Mouse (Mus musculus) CD8-positive naive resting alpha-beta T cell, adult 57 days (primary cell): ENCODE data around the gene Pitpnm1. TPM values are rescaled to one million over a fixed set of nuclear protein-coding genes. Genes with fewer than 3 reads are reported as not detected.

Source experiments
- total RNA-seq: library from RNA; stranded (reverse); gene quantifications from one replicate; pipeline ENCODE4 v1.2.4, GENCODE M21; 2023

Pitpnm1 gene
- total RNA-seq = 317 TPM

DNA sequence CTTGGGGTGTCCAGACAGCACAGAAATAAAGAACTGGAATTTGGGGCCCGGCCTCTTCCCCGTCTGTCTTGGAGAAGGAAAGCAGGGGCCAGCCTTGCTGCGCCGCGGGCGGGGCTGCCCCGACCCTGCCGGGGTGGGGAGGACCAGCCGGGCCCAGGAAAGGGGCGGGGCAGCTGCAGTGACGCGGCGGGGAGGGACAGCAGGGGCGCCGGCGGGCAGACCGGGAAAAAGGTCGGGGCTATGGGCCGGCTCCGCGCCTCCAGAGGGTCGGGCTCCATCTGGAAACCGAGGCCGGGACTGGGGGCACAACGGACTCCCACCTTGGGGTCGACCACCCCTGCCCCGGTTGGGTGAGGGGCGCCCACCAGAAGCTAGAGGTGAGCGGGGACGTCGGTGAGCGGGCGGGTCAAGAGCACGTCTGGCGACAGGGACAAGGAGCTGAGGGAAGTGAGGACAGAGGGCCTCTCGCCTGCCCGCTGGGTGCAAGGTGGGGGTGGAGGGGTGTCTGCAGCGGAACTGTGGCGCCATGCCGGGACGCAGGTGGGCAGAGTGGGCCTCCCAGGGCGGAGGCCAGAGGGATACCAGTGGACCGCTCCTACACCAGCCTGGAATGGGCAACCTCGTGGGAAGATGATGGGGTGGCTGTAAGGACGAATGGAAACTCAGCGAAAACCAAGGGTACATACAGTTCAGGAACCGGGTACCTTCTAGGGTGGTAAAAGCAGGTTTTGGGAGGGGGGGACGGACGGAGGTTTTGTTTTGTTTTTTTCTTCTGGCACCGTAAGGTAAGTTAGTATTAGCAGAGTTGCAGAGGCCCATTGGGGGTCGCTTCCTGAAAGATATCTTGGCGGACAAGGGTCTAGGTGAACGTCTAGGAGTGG is at the start of gene Pitpnm1:
Pitpnm1 (plus strand) TSS at position 162 of the 881 bp plus-strand sequence.

DNA sequence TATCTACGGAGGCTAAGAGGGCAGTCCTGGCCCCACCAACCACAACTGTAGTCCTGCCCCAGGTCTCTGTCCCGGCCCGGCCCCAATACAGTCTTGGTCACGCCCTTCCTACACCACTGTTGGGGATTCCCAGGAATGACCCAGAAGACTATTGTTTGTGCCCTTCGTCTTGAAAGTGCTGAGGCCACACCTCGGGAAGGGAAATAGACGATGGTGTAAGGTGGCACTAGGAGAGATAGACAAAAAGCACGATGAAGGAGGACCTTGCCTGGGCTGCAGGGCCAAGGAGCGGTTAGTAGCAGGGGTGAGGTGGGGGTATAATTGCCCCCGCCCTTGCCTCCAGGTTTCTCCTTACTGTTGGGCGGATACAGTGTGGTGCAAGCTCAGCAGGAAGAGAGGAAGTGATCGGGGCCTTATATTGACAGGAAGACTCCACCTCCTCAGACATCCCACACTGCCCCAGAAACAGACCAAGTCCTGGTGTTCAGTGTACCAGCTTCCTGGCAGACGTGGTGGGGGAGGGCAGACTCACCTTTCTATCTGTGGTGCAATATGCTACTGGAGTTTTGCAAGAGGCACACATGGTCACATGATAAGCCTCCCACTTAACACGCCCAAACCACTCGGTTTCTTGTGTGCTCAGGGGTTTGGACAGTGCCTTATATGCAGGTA is 40.6 kb upstream of the Pitpnm1 start, which contains the start of gene Gstp3:
Gstp3 (minus strand) TSS at position 501 of the 672 bp plus-strand sequence.

DNA sequence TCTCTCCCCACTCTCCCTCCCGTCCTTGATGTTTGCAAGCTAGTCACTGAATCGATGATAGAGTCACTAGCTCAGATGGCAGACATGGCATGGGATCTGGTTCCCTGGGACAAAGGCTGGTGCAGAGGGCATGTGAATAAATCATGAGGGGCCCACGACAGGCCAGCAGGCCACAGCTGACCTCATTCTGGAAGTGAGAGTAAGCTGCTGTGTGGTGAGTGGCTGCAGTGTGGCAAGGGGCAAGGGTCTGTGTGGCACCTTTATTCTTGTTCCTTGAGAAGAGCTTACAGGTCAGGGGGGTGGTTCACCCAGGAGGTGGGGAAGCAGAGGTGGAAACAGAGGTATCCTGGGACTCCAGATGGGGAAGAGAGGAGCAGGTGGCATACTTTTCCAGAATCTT is 18.4 kb upstream of the Pitpnm1 start, which contains the start of gene Cabp2:
Cabp2 (plus strand) TSS at position 185 of the 400 bp plus-strand sequence.

DNA sequence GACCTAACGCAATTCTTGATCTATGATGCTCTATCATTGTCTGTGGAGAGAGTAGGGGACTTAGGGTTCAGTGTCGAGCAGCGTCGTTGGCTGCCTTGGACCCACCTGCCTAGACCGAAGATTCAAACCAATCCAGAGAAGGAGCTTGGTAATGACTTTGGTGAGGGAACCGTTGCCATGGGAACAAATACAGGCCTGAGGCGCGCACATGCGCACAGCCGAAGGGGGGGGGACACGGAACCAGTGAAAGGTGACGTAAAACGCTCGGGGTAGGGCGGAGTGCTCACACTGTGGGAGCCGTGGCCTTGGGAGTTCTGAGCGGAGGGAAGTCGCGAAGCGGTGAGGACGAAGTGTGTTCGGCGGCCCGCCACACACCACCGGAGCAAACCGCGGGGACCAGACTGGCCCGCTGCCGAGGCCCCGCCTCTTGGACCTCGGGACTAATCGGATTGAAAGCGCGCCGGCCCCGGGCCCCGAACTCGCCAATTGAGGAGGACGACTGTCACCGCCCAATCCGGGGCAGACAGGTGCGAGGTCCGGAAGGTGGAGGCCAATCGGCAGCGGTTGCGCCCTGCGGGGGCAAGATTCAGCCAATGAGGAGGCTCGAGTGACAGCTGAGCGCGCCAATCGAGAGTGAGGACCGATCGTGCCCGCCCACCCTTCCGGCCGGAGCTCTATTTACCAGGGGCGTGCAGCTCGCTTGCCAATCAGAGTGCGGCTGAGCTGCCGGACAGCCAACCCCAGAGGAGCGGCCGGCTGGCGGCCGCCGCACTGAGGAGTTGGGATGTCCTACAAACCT is 3.0 kb upstream of the Pitpnm1 start, which contains the start of gene Cdk2ap2:
Cdk2ap2 (plus strand) TSS at position 541 of the 799 bp plus-strand sequence.

DNA sequence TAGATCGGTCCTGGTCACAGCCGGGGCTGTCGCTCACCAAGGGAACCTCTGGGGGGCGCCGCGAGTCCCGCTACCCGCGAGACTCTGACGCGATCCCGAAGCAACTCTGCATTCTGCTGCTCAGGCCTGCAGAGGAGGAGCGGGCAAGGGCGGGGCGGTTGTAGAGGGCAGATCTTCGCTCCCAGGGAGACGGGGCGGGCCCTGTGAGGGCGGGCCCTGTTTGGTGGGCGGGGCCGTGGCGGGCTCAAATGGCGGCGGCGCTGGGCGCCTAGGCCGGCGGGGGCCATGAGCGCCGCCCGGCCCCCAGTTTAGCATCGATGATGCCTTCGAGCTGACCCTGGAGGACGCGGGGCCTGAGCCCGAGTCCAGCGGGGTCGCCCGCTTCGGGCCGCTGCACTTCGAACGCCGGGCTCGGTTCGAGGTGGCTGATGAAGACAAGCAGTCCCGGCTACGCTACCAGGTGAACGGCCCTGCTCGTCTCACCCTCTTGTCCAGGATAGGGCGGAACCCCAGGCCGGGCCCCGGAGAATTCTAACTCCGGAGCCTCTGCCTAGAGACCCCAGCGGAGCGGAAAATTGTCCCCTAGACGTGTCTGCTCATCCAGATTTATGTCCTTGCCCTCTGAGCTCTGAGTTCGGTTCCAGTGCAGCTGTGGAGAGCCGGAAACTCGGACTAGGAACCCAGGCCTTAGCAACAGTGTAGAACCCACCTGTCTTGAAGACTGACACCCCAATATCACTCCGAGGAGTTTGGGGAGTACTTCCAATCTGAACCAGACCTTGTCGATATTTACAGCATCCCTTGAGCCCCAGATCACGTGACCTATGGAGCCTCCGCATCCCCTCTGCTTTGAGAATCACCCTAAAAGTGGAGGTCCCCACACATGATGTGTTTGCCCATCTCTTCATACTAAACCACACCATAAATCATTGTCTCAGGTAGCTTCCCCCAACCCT is 26.2 kb downstream of the Pitpnm1 start, which contains the start of gene Aip:
Aip (minus strand) TSS at position 118 of the 956 bp plus-strand sequence.

DNA sequence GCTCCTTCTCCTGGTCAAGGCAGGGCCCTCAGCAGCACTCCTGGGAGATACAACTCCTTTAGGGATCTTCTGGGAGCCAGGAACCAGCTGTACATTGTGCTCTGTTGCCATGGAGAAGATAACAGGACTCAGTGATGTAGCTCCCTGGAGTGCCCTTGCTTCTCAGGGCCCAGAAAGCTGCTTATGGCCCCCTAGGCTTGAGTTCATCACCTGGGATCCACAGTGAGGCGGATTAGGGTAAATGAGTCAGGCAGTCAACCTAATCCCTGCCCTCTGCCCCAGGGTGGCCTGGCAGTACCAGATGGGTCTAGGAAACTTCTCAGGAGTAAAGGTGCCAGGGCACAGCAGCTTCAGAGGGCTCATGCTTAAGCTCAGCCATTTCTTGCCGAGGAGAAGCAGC is 39.6 kb downstream of the Pitpnm1 start, which contains the start of gene Gpr152:
Gpr152 (plus strand) TSS at position 342 of the 400 bp plus-strand sequence.

DNA sequence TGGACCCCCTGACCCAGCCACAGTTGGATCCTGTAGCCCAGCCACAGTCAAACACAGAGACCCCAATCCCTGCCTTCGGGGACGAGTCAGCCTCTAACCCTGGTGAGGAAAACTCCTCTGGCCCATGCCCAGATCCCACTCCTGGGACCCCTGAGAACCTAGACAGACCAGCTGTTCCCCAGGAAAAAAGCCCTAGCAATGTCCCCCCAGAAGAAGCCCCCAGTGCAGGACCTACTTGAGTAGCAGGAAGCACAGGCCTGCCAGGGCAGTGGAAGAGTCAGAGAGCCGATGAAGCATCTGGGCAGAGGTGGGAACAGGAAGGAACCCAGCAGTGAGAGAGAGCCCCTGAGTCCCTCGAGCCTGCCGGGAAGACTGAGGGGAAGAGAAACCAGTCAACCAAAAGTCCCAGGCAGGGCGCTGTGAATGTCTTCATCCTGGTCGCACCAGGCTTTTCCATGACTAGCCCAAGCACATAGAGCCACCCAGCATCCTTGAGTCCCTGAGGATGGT is 44.0 kb downstream of the Pitpnm1 start, which contains the start of gene Cabp4:
Cabp4 (minus strand) TSS at position 275 of the 510 bp plus-strand sequence.

DNA sequence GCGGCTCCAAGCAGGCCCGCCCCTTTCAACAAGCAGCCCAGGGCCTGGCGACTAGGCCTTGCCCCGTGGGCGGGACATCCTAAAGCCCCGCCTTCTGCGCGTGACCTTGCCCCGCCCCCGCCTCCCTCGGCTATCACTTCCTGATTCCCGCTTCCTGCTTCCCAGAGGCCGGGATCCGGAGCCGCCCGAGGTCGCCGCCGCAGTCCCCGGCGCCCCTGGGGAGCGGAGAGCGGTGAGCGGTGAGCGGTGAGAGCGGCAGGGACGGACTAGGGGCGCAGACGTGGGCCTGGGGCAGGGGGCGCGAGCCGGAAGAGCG is 48.7 kb downstream of the Pitpnm1 start, which contains the start of gene Coro1b:
Coro1b (plus strand) TSS at position 129 of the 316 bp plus-strand sequence.

DNA sequence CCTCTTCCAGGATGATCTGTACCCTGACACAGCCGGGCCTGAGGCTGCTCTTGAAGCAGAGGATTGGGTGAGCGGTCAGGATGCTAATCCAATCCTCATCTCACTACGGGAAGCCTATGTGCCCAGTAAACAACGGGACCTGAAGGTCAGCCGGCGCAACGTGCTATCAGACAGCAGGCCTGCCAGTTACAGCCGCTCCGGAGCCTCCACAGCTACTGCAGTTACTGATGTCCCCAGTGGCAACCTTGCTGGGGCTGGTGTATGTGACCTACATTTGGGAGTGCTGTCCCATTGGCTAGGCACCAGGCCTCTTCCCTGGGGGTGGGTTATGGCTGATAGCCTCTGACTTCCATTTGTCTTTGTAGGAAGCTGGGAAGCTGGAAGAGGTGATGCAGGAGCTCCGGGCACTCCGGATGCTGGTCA is 53.4 kb downstream of the Pitpnm1 start, which contains the start of gene Ptprcap:
Ptprcap (plus strand) TSS at position 373 of the 423 bp plus-strand sequence.

DNA sequence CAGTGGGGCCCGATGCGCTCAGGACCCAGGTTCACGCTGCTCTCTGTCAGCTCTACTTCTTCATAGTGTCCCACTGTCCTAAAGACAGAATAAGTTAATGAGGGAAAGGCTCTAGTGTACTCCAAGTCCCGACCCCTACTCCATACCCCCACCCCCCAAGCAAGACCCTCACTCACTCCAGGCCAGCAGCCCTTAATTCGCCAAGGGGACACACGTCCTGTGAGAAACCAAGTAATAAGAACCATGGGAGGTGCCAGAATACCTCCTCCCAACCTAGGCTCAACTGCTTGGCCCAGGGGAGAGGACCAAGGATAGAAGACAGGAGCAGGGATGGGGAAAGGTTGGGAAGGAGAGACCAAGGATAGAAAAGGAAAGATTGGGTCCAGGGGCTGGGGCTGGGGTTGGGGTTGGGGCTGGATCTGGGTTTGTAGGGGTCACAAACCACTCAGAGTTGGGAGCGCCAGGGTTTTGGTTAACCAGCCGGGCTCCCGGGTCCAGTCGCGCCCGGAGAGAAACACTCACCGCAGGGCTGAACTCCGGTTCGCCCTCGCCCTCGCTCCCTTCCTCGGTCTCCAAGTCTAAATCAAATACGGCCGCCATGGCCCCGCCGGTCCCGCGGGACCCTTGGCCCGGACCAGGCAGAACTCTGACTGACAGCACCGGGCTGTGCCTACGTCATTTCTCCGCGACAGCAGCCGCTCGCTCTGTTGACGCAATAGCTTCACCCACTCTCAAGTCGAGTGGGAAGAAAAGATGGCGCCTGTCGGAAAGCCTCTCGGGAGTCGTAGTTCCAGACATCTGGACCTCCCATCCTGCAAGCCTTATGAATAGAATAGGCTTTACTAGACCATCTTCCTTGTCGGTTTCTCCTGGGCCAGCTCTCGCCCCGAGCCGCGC is 63.1 kb downstream of the Pitpnm1 start, which contains the start of gene Rps6kb2:
Rps6kb2 (minus strand) TSS at position 709 of the 897 bp plus-strand sequence.

Other genes starting within 250 kb of the Pitpnm1 start
- 58.8 TPM for gene Chka, start 248.2 kb upstream of the Pitpnm1 start, total RNA-seq
- gene Tcirg1, start 192.9 kb upstream of the Pitpnm1 start, total RNA-seq = 83.4 TPM
- gene Ndufs8, start 187.2 kb upstream of the Pitpnm1 start, total RNA-seq = 52.9 TPM
- 1.6 TPM for gene Aldh3b1, start 170.2 kb upstream of the Pitpnm1 start, total RNA-seq
- gene Unc93b1, start 164.8 kb upstream of the Pitpnm1 start, total RNA-seq = 43.8 TPM
- not detected for gene Aldh3b3, start 141.4 kb upstream of the Pitpnm1 start, total RNA-seq
- gene Aldh3b2, start 127.7 kb upstream of the Pitpnm1 start, total RNA-seq = not detected
- not detected for gene Acy3, start 113.4 kb upstream of the Pitpnm1 start, total RNA-seq
- not detected for gene Tbx10, start 107.2 kb upstream of the Pitpnm1 start, total RNA-seq
- gene Nudt8, start 99.4 kb upstream of the Pitpnm1 start, total RNA-seq = 8.7 TPM
- gene Gm49405, start 99.4 kb upstream of the Pitpnm1 start, total RNA-seq = 2.3 TPM
- gene Doc2g, start 96.7 kb upstream of the Pitpnm1 start, total RNA-seq = 5.1 TPM
- 109 TPM for gene Ndufv1, start 87.2 kb upstream of the Pitpnm1 start, total RNA-seq
- gene Gstp1, start 62.0 kb upstream of the Pitpnm1 start, total RNA-seq = 191 TPM
- 32.5 TPM for gene Gstp2, start 54.0 kb upstream of the Pitpnm1 start, total RNA-seq
- 26.6 TPM for gene Gstp3, start 40.4 kb upstream of the Pitpnm1 start, total RNA-seq
- not detected for gene Cabp2, start 18.4 kb upstream of the Pitpnm1 start, total RNA-seq
- 161 TPM for gene Cdk2ap2, start 2.8 kb upstream of the Pitpnm1 start, total RNA-seq
- gene Aip, start 25.9 kb downstream of the Pitpnm1 start, total RNA-seq = 134 TPM
- 0.58 TPM for gene Gpr152, start 39.8 kb downstream of the Pitpnm1 start, total RNA-seq
- 0.37 TPM for gene Cabp4, start 44.0 kb downstream of the Pitpnm1 start, total RNA-seq
- gene Coro1b, start 48.6 kb downstream of the Pitpnm1 start, total RNA-seq = 125 TPM
- 302 TPM for gene Ptprcap, start 53.6 kb downstream of the Pitpnm1 start, total RNA-seq
- 35.9 TPM for gene Rps6kb2, start 63.4 kb downstream of the Pitpnm1 start, total RNA-seq
- 63.4 TPM for gene Carns1, start 75.5 kb downstream of the Pitpnm1 start, total RNA-seq
- 309 TPM for gene Tbc1d10c, start 91.3 kb downstream of the Pitpnm1 start, total RNA-seq
- gene Ppp1ca, start 92.1 kb downstream of the Pitpnm1 start, total RNA-seq = 343 TPM
- gene Rad9a, start 101.7 kb downstream of the Pitpnm1 start, total RNA-seq = 44.6 TPM
- 197 TPM for gene Clcf1, start 114.2 kb downstream of the Pitpnm1 start, total RNA-seq
- not detected for gene AC109138.7, start 114.4 kb downstream of the Pitpnm1 start, total RNA-seq
- 55.7 TPM for gene Pold4, start 131.9 kb downstream of the Pitpnm1 start, total RNA-seq
- gene Ssh3, start 169.2 kb downstream of the Pitpnm1 start, total RNA-seq = 13.6 TPM
- 17.4 TPM for gene Ankrd13d, start 183.1 kb downstream of the Pitpnm1 start, total RNA-seq
- gene Grk2, start 206.2 kb downstream of the Pitpnm1 start, total RNA-seq = 359 TPM